Mouse (Mus musculus) lung, embryonic 15.5 days (tissue): Measurements from ENCODE around the gene Cabp7. TPM values are rescaled to one million over a fixed set of nuclear protein-coding genes. Genes with fewer than 3 reads are reported as not detected.
A peak's percentile ranks its signal among the peaks of the same experiment; 100 is the strongest.

Experiments used
- ATAC-seq: fragments of 200-750 bp; cut with Nextera tagmentation; 2 replicates; pipeline ENCODE4 v1.8.0; 2017; ENCODE audit warnings: moderate number of reproducible peaks, borderline replicate concordance; ENCODE audit not compliant: low FRiP score, low TSS enrichment; ENCODE audit errors: extremely low read depth
- H3K27ac ChIP-seq: fragments of 300-500 bp; sonication (generic); 2 replicates; pipeline ENCODE4 v1.5.1; 2015; ENCODE audit warnings: moderate library complexity, mild to moderate bottlenecking, inconsistent platforms
- H3K27me3 ChIP-seq: fragments of 300-500 bp; sonication (generic); 2 replicates; pipeline ENCODE4 v1.6.1; 2015; ENCODE audit warnings: inconsistent platforms
- H3K36me3 ChIP-seq: fragments of 300-500 bp; sonication (generic); 2 replicates; pipeline ENCODE4 v1.6.1; 2015; ENCODE audit warnings: inconsistent platforms
- H3K4me1 ChIP-seq: fragments of 300-500 bp; sonication (generic); 2 replicates; pipeline ENCODE4 v1.6.1; 2015; ENCODE audit warnings: inconsistent platforms
- H3K4me2 ChIP-seq: fragments of 300-500 bp; sonication (generic); 2 replicates; pipeline ENCODE4 v1.6.1; 2015; ENCODE audit warnings: inconsistent platforms, mild to moderate bottlenecking, moderate library complexity
- H3K4me3 ChIP-seq: fragments of 300-500 bp; sonication (generic); 2 replicates; pipeline ENCODE4 v1.5.1; 2015; ENCODE audit warnings: mild to moderate bottlenecking, inconsistent platforms
- H3K9ac ChIP-seq: fragments of 300-500 bp; sonication (generic); 2 replicates; pipeline ENCODE4 v1.6.1; 2015; ENCODE audit warnings: inconsistent platforms
- H3K9me3 ChIP-seq: fragments of 300-500 bp; sonication (generic); 2 replicates; pipeline ENCODE4 v1.6.1; 2016; ENCODE audit warnings: inconsistent platforms
- WGBS: fragments of 180-500 bp; shearing (Covaris S2); methylation state at CpG from one replicate; pipeline ENCODE4 v1.1.7; 2015; 5-methylcytosine and 5-hydroxymethylcytosine counted together
- polyA plus RNA-seq: library from polyadenylated mRNA; unstranded; fragments of >200 nt; fragmentation: Nextera tagmentation; extraction: Ambion mirVana; gene quantifications from 2 replicates; pipeline ENCODE4 v1.2.1, GENCODE M21; 2015

Cabp7 gene
- polyA plus RNA-seq, 1 experiment from 2014 or later: not detected

DNA sequence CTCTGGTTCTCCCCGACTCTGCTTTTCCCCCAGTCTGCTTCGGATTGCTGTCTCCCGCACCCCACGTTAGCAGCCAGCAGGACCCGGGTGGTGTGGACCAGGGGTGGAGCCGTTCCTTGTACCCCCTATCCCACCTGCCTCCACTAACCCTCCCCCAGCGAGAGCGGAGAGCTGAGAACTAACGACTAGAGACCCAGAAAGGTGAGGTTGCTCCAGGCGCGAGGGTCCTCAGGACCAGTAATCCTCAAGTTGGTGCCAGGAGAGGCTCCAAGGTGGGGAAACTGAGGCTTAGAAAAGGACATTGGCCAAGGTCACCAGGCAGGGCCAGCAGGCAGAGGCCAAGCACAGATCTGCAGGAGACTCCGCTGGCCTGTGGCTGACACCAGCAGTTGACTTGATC lies 707 bp upstream of the Cabp7 start:
- no peak for ATAC-seq
- Histone ChIP-seq H3K9me3 (no peaks in the 10 kb centered on the region), H3K4me2 (peak overlapping the region; percentile 90), H3K27ac (no peak overlapping the region), H3K4me3 (peak overlapping the region; percentile 45), H3K36me3 (no peaks in the 10 kb centered on the region), H3K27me3 (peaks cover 88% of the 10 kb centered on the region), H3K9ac (no peak overlapping the region), H3K4me1 (peaks cover 15% of the 10 kb centered on the region)
- 1% methylated on average over 11 of the region's 12 CpGs for WGBS

DNA sequence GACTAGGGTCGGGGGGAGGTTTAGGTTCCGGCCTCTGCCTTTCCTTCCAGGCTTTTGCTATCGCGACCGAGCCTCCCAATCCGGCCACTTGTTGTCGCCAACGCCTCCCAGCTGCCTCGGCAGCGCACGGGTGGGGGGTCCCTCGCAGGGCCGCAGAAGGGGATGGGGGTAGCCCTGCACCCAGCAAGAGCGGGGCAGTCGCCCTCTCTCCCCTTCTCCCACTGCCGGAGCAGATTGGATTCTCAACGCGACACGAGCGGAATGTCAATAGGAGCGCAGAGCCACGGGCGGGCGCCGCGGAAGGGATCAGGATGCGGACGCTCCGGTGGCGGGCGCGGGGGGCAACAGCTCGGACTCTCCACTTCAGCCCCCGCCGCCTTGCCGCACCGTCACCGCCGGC lies 609 bp downstream of the Cabp7 start:
- Histone ChIP-seq H3K4me1 (peaks cover 15% of the 10 kb centered on the region), H3K4me3 (peak overlapping the region; percentile 45), H3K27ac (no peak overlapping the region), H3K27me3 (peaks cover 92% of the 10 kb centered on the region), H3K36me3 (no peaks in the 10 kb centered on the region), H3K4me2 (peak overlapping the region; percentile 90), H3K9me3 (no peaks in the 10 kb centered on the region), H3K9ac (no peak overlapping the region)
- WGBS: under 1% methylated on average over 31 of the region's 39 CpGs
- ATAC-seq: no peak

- WGBS: 52% methylated on average over 6 of the region's 6 CpGs
- H3K27me3 ChIP-seq: peaks cover 80% of the 10 kb centered on the region
- H3K9ac ChIP-seq: no peak overlapping the region
- no peaks in the 10 kb centered on the region for H3K36me3 ChIP-seq
- no peak overlapping the region for H3K27ac ChIP-seq
- H3K4me1 ChIP-seq: peaks cover 15% of the 10 kb centered on the region
- H3K9me3 ChIP-seq: no peaks in the 10 kb centered on the region
- ATAC-seq: peak; percentile 17; the same call in 1 of the 2 replicates
- H3K4me3 ChIP-seq: no peak overlapping the region
- H3K4me2 ChIP-seq: no peak overlapping the region
These were observed 1.9 kb downstream of the Cabp7 start for GRCm38 (mm10) chr11:4744691-4745090.

GRCm38 (mm10) chr11:4740785-4741184 lies 5.8 kb downstream of the Cabp7 start:
- H3K27ac ChIP-seq: no peak overlapping the region
- H3K4me1 ChIP-seq: peaks cover 2% of the 10 kb centered on the region
- no peaks in the 10 kb centered on the region for H3K9me3 ChIP-seq
- WGBS: 52% methylated on average over 5 of the region's 5 CpGs
- no peaks in the 10 kb centered on the region for H3K36me3 ChIP-seq
- peaks cover 41% of the 10 kb centered on the region for H3K27me3 ChIP-seq
- H3K9ac ChIP-seq: no peak overlapping the region
- no peak overlapping the region for H3K4me3 ChIP-seq
- no peak for ATAC-seq
- H3K4me2 ChIP-seq: no peak overlapping the region

DNA sequence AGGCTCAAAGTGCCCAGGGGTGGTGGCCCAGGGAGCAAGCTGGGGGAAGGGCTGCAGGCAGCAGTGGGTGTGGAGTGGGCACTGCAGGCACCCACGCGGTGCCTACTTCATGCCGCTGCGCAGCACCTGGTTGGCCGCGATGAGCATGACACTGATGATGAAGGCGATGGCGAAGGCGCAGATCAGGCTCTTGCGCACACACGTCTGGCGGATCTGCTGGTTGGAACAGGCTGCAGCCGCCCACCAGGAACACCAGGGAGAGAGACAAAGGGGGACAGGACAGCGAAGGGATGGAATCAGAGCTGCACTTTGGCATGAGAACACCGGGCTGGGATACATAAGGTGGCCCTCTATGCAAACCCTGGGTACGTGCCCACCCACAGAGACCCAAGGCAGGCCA lies 7.9 kb downstream of the Cabp7 start:
- 92% methylated on average over 16 of the region's 16 CpGs for WGBS
- H3K27me3 ChIP-seq: peaks cover 21% of the 10 kb centered on the region
- ATAC-seq: no peak

GRCm38 (mm10) chr11:4737682-4738081 lies 8.9 kb downstream of the Cabp7 start:
- ATAC-seq: no peak
- Histone ChIP-seq H3K36me3 (no peaks in the 10 kb centered on the region), H3K27ac (no peak overlapping the region), H3K9me3 (no peaks in the 10 kb centered on the region), H3K4me3 (no peak overlapping the region), H3K4me2 (no peak overlapping the region), H3K27me3 (peaks cover 10% of the 10 kb centered on the region), H3K9ac (no peak overlapping the region), H3K4me1 (no peaks in the 10 kb centered on the region)
- WGBS: 71% methylated on average over 10 of the region's 10 CpGs

More for the DNA sequence above, 7.9 kb downstream of the Cabp7 start:
- no peaks in the 10 kb centered on the region for H3K9me3 ChIP-seq
- no peak overlapping the region for H3K4me2 ChIP-seq
- no peak overlapping the region for H3K4me3 ChIP-seq
- H3K9ac ChIP-seq: no peak overlapping the region
- no peak overlapping the region for H3K27ac ChIP-seq
- H3K4me1 ChIP-seq: no peaks in the 10 kb centered on the region
- no peaks in the 10 kb centered on the region for H3K36me3 ChIP-seq

GRCm38 (mm10) chr11:4736355-4736754 lies 10.2 kb downstream of the Cabp7 start:
- no peak overlapping the region for H3K27ac ChIP-seq
- no peak overlapping the region for H3K4me3 ChIP-seq
- H3K9ac ChIP-seq: no peak overlapping the region
- WGBS: 48% methylated on average over 6 of the region's 6 CpGs
- no peaks in the 10 kb centered on the region for H3K4me1 ChIP-seq
- H3K27me3 ChIP-seq: peaks cover 2% of the 10 kb centered on the region; the same call in 1 of the 2 replicates
- no peak for ATAC-seq
- H3K4me2 ChIP-seq: no peak overlapping the region
- no peaks in the 10 kb centered on the region for H3K9me3 ChIP-seq
- H3K36me3 ChIP-seq: no peaks in the 10 kb centered on the region

DNA sequence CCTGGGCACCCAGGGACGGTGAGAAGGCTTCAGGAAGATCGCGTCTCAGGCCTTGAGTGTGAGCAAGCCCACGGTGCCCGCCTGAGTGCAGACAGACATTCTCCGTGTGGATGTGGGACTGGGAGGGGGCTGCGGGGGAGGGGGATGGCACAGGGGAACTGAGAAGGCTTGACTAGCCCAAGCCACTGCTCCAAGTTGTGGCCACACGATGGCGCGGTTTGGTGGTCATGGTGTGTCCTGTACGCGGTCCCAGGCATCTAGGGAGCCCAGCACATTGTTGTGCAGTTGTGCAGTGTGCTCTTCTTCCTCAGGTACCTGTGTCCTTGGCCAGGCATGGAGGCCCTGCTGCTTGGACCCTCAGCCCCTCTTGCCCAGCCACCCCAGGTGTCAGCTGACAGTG lies 12.4 kb downstream of the Cabp7 start:
- no peaks in the 10 kb centered on the region for H3K27me3 ChIP-seq
- H3K27ac ChIP-seq: no peak overlapping the region
- no peak for ATAC-seq
- H3K4me2 ChIP-seq: no peak overlapping the region
- H3K36me3 ChIP-seq: no peaks in the 10 kb centered on the region
- H3K4me3 ChIP-seq: no peak overlapping the region
- 41% methylated on average over 12 of the region's 12 CpGs for WGBS
- H3K4me1 ChIP-seq: peaks cover 13% of the 10 kb centered on the region
- H3K9me3 ChIP-seq: no peaks in the 10 kb centered on the region
- no peak overlapping the region for H3K9ac ChIP-seq

DNA sequence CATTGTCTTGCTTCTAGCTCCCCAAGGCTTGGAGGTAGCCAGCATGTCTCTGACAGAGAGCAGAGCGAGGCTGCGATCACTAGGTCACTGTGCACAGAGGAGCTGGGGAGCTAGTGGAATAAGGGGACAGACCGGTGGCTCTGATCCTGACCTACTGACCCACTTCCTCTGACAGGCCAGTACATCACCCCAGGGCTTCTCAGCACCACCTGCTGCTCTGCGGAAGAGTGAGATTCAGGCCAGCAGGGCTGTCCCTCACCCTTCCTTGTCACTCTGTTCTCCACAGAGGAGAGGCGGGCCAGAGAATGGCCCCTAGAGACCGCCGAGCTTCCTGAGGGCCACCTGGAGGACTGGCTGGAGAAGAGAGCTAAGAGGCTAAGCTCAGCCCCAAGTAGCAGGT lies 14.8 kb downstream of the Cabp7 start:
- Histone ChIP-seq H3K4me1 (peaks cover 13% of the 10 kb centered on the region), H3K36me3 (no peaks in the 10 kb centered on the region), H3K4me3 (no peak overlapping the region), H3K27ac (no peak overlapping the region), H3K27me3 (no peaks in the 10 kb centered on the region), H3K4me2 (no peak overlapping the region), H3K9me3 (no peaks in the 10 kb centered on the region), H3K9ac (no peak overlapping the region)
- ATAC-seq: no peak
- WGBS: 70% methylated on average over 7 of the region's 7 CpGs

- H3K9ac ChIP-seq: no peak overlapping the region
- ATAC-seq: no peak
- H3K4me3 ChIP-seq: no peak overlapping the region
- no peak overlapping the region for H3K27ac ChIP-seq
- H3K4me1 ChIP-seq: peaks cover 13% of the 10 kb centered on the region
- H3K36me3 ChIP-seq: no peaks in the 10 kb centered on the region
- H3K4me2 ChIP-seq: no peak overlapping the region
- no peaks in the 10 kb centered on the region for H3K27me3 ChIP-seq
- H3K9me3 ChIP-seq: no peaks in the 10 kb centered on the region
- 70% methylated on average over 5 of the region's 5 CpGs for WGBS
These were observed 15.7 kb downstream of the Cabp7 start for GRCm38 (mm10) chr11:4730913-4731312.

DNA sequence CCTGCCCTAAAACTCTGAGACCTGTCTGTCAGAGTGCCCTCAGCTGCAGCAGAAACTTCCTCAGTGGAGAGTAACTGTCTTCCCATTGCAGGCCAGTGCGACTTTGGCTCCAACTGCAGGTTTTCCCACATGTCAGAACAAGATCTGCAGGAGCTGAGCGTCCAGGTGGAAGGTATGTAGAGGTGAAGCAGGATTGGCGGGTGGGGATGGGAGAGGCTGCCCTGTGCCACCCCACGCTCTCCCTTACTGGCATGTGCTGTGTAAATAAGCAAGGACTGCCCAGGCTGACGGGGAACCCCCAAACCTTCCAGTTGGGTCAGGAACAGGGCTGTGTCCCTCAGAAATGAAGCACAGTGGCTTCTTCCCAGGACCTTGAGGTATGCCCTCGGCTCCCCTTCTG lies 16.5 kb downstream of the Cabp7 start:
- ATAC-seq: 0 out of 2 replicates have a peak, but pooled peaks have one; percentile 40
- no peaks in the 10 kb centered on the region for H3K9me3 ChIP-seq
- H3K4me2 ChIP-seq: no peak overlapping the region; the same call in 1 of the 2 replicates
- peaks cover 13% of the 10 kb centered on the region for H3K4me1 ChIP-seq
- H3K9ac ChIP-seq: no peak overlapping the region
- H3K4me3 ChIP-seq: no peak overlapping the region
- WGBS: 54% methylated on average over 6 of the region's 6 CpGs
- H3K27ac ChIP-seq: 0 out of 2 replicates have a peak overlapping the region, but pooled peaks have one; percentile 21
- no peaks in the 10 kb centered on the region for H3K36me3 ChIP-seq
- H3K27me3 ChIP-seq: no peaks in the 10 kb centered on the region

GRCm38 (mm10) chr11:4729603-4730002 lies 17.0 kb downstream of the Cabp7 start:
- Histone ChIP-seq H3K9ac (no peak overlapping the region), H3K4me1 (peaks cover 13% of the 10 kb centered on the region), H3K36me3 (no peaks in the 10 kb centered on the region), H3K4me3 (no peak overlapping the region), H3K4me2 (no peak overlapping the region; the same call in 1 of the 2 replicates), H3K27me3 (no peaks in the 10 kb centered on the region), H3K9me3 (no peaks in the 10 kb centered on the region), H3K27ac (0 out of 2 replicates have a peak overlapping the region, but pooled peaks have one; percentile 21)
- 16% methylated on average over 12 of the region's 12 CpGs for WGBS
- peak; percentile 50; the same call in 1 of the 2 replicates for ATAC-seq

- whole genome bisulfite sequencing: 78% methylated on average over 8 of the region's 8 CpGs
- H3K9me3 ChIP-seq: no peaks in the 10 kb centered on the region
- no peak overlapping the region for H3K9ac ChIP-seq
- no peak overlapping the region for H3K27ac ChIP-seq
- H3K4me2 ChIP-seq: no peak overlapping the region
- no peaks in the 10 kb centered on the region for H3K27me3 ChIP-seq
- no peak overlapping the region for H3K4me3 ChIP-seq
- peaks cover 7% of the 10 kb centered on the region for H3K36me3 ChIP-seq
- ATAC-seq: no peak
- H3K4me1 ChIP-seq: peaks cover 10% of the 10 kb centered on the region
These were observed 24.9 kb downstream of the Cabp7 start for GRCm38 (mm10) chr11:4721728-4722127.
